Mouse (Mus musculus) urinary bladder, postnatal 14 days (tissue): ENCODE results near the gene Zfp750.

Experiments used
- DNase-seq: peaks from one replicate; pipeline ENCODE4 v3.0.0; 2021; ENCODE audit warnings: low spot score

Gene Zfp750

DNA sequence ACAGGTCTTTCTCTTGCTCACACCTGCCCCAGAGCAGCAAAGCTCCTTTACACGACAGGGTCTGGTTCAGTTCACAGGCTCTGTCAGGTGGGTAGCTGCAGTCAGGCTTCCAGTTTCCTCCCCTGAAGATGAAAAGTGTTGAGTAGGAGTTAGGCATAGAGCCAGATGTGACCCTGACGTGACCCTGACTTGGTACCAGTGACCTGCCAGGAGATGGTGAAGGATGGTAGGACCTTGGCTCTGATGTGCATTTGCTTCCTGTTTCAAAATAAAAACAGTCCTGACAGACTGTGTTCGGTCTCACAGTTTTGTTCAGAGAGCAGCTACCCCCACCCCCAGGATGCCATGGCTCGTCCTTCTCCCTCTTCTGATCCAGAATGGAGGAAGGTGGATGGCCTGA lies 23.3 kb upstream of the Zfp750 start:
- no peak for DNase-seq

DNA sequence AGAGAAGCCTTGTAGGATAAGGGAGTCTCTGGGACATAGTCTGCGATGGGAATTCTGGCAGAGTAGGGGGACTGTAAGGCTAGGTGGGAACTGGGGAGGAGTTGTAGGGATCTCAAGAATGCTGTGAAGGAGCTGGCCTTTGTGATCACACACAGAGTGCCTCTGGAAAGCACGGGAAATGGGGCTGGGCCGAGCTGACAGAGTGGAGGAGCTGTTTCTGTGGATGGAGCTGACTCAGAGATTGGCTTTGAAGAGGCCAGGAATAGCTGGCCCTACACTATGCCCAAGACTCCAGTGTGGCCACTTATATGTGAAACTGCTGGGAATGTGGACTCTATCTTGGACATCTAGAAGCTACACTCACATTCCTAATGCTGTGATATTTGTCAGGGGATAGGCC lies 17.4 kb upstream of the Zfp750 start:
- no peak for DNase-seq

DNA sequence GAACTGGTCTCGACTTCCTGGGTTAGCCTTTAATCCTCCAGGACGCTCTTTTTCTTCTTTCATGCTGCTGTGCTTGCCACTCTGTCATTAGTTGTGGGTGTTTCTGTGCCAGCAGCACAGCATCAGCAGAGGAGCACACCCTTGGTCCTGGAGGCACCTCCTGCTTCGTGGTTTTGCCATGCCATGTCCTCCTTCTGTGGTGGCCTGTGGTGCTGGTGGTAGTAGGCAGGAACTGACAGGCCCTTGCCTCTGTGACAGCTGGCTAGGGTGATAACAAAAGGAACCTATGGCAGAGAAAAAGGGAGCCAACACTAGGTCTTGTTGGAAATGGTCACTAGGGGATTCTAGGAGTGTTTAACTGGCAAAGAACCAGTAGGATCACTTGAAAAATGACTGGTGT lies 10.6 kb upstream of the Zfp750 start:
- no peak for DNase-seq

DNA sequence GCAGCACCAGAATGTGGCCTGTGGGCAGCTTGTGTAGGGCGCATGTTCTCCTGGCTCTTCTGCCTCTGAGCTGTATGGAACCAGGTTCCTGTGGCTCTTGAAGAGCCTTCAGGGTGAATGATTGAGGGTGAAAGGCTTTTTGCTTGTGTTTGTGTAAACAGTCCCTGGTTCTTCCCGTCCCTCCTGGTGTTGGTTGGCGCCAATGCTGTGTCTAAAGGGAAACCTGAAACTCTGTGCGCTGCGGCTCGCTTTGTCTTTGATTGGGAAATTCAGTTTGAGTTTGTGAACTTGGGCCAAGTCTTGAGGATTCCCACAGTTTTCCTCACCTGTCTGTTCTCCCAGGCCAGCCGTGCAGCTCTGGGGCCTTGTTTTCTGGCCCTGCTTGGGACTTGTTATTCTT lies 5.1 kb upstream of the Zfp750 start:
- no peak for DNase-seq

DNA sequence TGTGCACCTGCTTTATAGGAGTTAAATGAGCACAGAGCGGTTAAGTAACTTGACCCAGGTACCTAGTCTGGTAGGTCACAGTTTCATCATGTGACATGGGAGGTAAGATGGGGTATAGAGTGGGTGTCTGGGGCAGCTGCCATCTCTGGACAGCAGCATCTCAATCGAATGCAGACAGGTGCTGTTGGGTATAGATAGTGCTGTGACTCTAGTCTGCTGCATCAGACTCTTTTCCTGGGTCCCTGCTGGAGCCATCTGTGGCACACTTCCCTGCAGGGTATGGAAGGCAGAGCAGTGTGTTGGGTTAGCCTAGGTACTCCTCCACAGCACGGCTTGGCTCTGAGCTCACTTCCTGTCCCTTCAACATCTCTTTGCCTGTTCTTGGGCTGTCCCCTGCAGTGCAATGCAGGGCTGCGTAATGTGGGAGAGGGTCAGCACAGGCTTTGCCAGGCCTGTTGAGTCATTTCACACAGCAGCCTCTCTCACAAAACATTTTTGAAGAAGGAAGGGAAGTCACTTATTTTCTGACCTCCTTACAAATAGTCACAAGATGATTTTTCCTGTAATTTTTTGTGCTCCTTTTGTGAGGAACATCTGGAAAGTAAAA lies 3.1 kb upstream of the Zfp750 start:
- DNase-seq, result no peak

DNA sequence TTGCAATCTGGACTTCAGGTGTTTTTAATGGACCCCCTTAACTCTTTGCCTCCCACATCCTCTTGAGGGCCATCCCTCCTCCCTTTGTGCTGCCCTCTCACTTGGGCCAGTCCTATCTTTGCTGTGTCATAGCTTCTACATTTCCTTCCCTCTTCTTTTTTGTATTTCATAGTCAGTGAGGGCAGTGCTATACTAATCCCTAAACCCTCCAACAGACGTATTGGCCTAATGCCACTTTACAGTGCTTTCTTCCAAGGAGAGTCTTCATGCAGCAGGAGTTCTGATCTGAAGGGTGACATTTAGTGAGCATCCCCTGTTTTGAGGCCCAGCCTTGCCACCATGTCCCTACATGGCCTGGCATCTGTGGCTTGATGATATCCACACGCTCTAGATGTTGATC lies 1.6 kb upstream of the Zfp750 start:
- DNase-seq, result no peak

DNA sequence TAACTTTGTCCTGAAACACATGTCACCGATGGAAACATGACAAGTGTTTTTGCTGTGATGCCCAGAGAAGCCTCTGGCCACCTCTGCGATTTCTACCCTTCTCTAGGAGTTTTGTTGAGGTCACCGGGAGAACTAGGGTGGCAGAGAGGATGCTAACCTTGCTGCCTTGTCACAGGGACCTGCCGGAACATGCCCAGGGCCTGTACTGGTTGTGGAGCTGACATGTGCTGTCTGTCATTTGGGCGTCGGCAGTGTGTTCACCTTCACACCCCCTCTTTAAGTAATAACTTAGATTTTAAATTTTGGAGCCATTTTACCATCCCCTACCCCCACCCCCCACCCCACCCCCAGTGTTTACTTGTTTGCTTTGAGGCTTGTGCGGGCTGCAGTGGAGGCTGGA lies 570 bp upstream of the Zfp750 start:
- DNase-seq, result peak; percentile 51

DNA sequence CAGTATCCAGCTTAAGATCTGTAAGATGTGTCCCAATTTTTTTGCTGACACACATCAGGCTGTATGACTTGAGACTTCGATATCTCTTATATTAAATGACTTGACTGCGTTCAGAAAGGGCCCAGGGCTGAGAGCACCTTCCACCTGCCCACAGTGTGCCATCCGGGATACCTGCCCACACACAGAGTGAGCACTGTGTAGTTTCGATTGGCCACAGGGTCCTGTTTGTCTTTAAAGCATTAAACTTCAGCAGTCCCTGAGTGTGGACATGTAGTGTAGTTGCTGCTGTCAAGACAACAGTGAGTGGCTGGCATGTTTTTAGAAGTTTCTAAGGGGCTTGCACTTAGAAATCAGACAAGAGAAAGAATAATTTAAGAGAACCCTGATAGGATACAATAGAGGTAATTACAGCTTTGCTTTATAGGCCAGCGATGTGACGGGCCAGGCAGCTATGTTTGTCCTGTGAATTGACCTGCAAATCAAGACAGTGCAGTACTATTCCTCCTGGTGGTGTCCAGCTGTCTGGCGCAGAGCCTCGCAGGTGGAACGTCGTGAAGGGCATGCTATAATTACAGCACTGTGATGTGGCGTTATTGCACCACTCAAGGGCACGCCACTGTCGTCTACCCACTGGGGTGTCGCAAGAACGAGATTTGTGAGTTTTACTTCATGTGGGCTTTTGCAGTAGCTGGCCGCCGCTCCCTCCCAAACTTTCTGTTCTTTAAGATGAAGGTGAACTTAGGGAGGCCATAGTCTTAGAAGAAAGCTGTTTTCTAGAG lies 1.3 kb downstream of the Zfp750 start:
- DNase-seq, result peak; percentile 29

DNA sequence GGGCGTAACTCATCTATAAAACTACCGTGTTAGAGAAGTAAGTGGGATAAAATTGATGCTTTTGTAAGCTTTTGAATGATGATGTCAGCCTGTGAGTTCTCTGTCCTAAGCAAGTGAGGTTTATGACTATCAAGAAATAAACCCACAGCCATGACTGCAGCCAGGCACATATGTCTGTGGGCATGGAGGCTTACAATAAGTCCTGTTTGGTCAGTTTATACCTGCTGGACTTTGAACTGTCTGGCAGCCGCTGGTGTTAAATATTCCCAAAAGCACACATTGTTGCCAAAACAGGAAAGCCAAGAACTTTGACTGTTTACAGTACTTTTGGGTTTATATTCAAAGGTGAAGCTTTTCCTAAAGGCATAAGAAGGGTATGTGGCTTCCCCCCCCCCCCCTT lies 2.2 kb downstream of the Zfp750 start:
- no peak for DNase-seq

DNA sequence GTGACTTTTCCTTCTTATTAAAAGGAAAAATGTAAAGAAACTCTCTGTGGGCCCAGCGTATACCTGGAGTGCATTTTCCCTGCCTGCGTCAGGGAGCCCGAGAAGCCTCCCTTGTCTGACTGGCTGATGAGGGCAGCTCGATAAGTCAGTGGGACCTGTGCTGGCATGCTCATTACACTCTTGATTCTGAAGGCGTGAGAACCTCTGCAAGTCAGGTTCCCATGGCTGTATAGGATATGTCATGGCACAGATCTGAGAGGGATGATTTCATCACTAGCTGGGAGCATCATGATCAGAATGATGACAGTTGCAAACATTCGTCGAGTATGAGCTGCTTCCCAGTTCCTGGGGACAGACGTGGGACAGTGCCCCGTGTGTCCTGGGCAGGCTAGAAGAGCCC lies 3.1 kb downstream of the Zfp750 start:
- peak; percentile 57 for DNase-seq

DNA sequence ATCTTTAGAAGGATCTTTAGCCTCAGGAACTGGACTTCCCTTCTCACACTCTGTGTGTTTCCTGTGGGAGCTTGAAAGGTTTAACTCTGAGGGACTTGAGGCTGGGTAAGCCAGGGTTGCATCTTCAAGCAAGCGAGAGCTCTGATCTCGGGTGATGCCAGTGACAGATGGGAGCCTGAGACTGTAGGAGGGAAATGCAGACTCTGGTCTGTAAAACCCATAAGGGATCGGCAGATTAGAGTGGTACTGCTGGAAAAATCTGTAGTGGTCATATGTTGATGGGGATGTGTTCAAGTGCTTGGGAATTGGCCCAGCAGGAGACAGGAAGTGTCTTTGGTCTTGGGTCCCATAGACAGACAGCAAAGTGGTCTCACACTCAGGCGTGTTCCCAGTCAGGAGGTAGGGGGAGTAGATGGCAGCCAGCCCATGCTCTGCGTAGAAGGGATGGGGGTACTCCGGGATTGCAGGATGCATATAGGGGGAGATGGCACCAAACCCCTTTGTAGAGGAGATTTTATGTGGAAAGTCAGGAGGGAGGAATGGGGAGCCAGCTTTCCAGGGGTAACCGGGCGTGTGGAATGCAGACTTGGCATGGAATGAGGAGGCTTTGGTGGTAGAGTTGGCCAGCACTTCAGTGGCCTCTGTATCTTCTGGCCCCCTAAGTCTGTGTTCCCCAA lies 6.1 kb downstream of the Zfp750 start:
- no peak for DNase-seq

DNA sequence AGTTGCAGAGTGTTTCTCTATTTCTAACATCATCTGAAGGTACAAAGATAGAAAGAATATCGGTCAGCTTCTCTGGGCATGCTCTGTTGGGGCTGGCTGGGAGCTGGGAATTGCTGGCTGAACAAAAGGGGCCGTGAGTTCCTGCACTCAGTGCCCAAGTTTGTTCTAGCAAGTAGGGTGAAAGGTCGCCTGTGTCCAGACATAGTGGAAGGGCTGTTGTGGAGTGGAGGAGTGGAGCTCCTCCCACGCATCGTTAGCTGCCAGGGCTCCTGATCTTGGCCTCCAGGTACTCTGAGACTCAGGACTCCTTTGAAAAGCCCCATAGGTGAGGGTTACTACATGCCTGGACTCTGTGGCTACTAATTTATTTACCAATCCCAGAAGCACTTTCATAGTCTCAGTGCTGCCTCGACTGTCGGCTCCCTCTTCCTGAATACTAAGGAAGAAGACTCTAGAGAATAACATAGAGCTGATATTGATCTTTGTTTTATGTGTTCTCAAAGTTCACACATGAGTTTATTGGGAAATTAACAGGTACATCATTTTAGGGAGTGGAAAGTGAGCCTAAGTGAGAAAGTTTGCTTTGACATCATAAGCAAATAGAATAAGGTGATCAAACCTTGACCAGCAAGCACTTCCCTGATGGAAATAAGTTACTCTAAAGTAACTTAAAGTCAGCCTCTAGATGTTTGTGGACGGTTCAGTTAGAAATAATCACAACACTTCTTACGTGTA lies 8.5 kb downstream of the Zfp750 start:
- DNase-seq, result no peak

DNA sequence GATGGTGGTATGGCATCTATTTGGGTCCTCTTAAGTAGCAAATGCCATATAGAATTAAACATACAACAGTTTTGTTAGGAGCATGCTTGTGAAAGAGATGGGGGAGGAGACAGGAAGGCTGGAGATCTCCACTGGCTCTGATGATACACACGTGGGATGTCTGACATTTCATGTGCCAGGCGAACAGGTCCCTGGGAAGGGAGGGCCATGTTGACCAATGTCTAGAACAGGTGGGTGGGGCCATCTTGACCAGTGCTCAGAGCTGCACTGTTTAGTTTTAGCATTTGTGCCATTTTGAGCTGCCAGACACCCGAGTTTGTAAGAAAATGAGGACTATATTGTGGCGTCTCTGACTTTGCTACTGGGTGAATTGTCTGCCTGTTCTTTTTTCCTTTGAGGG lies 10.7 kb downstream of the Zfp750 start:
- DNase-seq, result no peak

DNA sequence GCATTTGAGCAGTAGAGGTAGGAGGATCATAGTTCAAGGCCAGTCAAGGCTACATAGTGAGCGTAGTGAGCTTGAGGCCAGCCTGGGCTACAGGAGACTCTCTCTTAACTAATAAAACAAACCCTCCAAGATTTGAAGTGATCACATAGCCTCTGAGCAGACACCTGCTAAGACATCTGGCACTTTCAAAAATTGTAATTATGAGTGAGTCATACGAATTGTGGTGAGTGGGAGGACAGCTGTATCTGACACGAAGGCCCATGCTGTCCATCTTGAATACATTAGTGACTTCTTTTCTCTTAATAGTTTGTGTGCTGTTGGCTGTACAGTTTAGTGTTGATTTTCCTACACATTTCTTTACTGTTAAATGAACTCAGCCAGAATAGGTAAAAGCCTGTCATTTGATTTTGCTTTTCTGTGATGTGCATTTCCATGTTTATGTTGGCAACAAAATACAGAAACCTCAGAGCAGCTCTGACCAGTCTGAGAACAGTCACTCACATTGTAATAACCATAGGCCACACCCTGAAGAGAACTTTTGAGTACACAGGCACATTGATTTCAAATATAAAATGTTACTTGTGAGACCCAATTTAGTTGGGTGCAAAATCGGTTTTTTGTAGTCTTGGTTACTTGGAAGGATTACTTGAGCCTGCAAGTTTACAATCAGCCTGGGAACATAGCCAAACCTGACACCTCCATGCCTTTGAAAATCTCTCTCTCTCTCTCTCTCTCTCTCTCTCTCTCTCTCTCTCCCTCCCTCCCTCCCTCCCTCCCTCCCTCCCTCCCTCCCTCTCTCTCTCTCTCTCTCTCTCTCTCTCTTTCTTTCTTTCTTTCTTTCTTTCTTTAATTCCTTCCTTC lies 16.9 kb downstream of the Zfp750 start:
- DNase-seq, result no peak

DNA sequence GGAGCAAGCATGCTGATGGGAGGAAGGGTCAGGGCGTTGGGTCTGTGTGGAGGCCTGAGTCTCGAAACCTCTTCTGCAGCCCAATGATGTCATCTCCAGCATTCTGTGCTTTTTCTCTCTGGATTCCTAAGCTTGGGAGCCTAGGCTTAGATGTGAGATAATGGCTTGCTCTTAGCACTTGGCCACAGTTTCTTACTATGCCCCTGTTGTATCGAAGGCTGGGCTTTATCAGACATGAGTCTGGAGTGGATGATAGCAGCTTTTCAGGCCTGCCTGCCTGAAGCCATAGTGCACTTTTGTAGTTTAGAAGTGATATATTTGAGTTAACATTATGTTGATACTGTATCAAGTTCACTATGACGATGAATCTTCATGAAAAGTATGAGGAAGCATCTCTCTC lies 17.6 kb downstream of the Zfp750 start:
- DNase-seq, result no peak

DNA sequence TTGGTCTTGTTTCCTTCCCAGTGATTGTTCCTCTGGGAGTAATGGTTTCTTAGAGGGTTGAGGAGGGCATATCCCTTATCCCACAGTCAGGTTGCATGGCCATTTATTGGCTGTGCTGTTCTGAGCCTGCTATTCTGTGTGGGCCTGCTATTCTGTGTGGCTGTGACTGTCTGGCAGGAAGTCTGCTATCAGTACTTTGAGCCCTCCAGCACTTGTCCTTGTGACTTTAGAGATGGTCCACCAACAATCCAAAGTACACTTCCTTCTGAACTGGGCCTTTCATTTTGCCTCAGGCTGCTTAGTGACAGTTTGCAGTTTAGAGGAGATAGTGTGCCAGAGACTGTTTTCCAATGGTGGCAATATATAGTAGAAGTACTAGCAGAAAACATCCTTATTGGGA lies 18.5 kb downstream of the Zfp750 start:
- DNase-seq, result no peak

DNA sequence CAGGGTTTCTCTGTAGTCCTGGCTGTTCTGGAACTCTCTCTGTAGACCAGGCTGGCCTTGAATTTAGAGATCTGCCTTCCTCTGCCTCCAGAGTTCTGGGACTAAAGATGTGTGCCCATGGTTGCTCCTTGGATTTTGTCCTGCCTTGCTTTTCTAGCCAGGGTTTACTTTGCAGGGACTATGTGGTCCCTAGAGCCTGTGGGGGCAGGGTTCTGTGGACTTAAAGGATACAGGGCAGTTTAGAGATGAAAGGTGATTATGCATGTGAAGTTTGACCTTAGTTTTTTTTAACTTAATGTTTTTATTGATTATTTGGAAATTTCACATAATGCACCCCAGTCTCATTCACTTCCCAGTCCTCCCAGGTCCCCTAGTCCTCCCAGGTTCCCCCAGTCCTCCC lies 28.5 kb downstream of the Zfp750 start:
- DNase-seq, result no peak

DNA sequence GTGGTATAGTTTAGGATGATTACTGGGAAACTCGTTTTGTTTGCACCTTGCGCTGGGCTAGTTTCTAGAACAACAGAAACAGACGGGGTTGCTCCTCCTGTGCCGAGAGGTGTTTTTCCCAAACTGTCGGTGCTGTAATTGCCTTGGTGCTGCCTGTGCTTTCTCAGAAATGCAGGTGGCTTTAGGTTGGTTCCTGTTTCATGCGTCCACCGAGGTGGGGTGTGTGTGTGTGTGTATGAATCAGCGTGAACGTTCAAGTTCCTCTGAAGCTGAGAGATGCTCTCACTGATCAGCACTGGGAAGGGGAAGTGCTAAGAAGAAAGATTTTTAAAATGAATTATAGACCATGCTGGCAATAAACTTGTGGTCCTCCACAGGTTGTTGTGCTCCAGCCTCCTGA lies 33.3 kb downstream of the Zfp750 start:
- no peak for DNase-seq

DNA sequence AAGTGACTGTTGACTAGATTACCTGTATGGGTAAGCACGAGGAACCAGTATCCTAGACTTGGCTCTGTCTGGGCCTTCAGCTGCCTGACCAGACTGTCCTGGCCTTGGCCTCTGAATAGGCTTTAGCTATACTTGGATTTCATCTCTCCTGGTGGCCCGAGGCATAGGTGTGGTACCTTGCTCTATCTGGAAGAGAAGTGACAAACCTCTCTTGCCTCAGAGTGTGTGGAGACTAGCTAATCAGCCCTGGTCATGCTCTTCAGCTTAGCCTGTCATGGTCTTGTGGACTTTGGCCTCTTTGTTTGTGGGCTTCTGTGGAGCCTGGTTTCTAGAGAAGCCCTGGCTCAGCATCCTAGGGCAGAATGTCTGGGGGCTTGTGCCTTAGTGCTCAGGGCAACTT lies 38.0 kb downstream of the Zfp750 start:
- DNase-seq, result no peak

DNA sequence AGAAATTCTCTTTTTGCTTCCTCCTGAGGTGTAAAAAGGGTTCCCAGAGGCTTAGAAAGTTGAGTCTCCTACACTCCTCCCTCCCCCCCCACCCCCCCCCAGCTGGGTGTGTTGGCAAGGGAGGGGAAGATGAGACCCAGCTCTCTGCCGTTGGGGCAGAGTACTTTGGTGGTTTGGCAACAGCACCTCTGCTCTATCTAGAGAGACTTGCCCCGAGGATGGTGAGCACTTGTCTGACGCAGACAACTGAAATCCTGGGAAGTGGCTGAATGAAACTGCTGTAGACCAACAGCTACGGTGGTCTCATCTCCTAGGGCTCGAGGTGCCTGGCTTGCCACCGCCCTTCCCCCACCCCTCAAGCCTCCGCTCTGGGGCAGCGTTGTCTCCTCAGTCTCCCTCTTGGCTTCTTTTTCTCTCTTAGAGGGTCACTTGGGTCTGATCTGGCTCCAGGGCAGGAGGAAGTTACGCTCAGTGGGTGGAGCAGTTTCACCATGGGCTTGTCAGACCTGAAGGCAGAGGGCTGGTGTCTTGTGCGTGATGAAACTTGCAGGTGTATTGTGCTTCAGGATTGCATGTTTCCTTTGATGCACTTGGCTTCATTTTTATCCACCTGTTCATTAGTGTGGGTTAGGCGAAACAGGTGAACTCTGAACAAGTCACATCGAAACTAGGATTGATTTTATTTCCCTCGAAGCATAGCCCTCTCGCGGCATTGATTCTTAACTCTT lies 39.5 kb downstream of the Zfp750 start:
- peak; percentile 22 for DNase-seq
